Mouse (Mus musculus): Measurements from ENCODE around the gene Olfr201. TPM values are rescaled to one million over a fixed set of nuclear protein-coding genes. Genes with fewer than 3 reads are reported as not detected.

The Olfr201 gene
- polyA plus RNA-seq (2015; fragmentation: Illumina TruSeq; extraction: RNeasy Lipid Tissue Mini Kit (QIAGEN cat#74804); ENCODE audit: insufficient read depth, low read depth, low replicate concordance), result not detected

GRCm38 (mm10) chr16:59272532-59272931 lies at the start of gene Olfr201:
TSS of gene Olfr201 (minus strand) at chr16:59272632.

GRCm38 (mm10) chr16:59318148-59318547 lies 45.7 kb upstream of the Olfr201 start, which contains the start of gene Olfr204:
TSS of gene Olfr204 (minus strand) at chr16:59318248.

GRCm38 (mm10) chr16:59298581-59298980 lies 26.1 kb upstream of the Olfr201 start, which contains the start of gene Olfr203:
TSS of gene Olfr203 (plus strand) at chr16:59298881.

GRCm38 (mm10) chr16:59286693-59287092 lies 14.3 kb upstream of the Olfr201 start, which contains the start of gene Olfr202:
TSS of gene Olfr202 (minus strand) at chr16:59286793.

GRCm38 (mm10) chr16:59219667-59220066 lies 52.8 kb downstream of the Olfr201 start, which contains the start of gene Olfr199:
TSS of gene Olfr199 (minus strand) at chr16:59219767.

Other genes starting within 250 kb of the Olfr201 start
- gene Olfr186, start 242.3 kb downstream of the Olfr201 start, polyA plus RNA-seq (2015; fragmentation: Illumina TruSeq; extraction: RNeasy Lipid Tissue Mini Kit (QIAGEN cat#74804); ENCODE audit: insufficient read depth, low read depth, low replicate concordance), result not detected
- gene Olfr187, start 232.9 kb downstream of the Olfr201 start, polyA plus RNA-seq (2015; fragmentation: Illumina TruSeq; extraction: RNeasy Lipid Tissue Mini Kit (QIAGEN cat#74804); ENCODE audit: insufficient read depth, low read depth, low replicate concordance), result not detected
- gene Olfr190, start 194.6 kb downstream of the Olfr201 start, polyA plus RNA-seq (2015; fragmentation: Illumina TruSeq; extraction: RNeasy Lipid Tissue Mini Kit (QIAGEN cat#74804); ENCODE audit: insufficient read depth, low read depth, low replicate concordance), result not detected
- not detected for gene Olfr191, start 182.8 kb downstream of the Olfr201 start, polyA plus RNA-seq (2015; fragmentation: Illumina TruSeq; extraction: RNeasy Lipid Tissue Mini Kit (QIAGEN cat#74804); ENCODE audit: insufficient read depth, low read depth, low replicate concordance)
- not detected for gene Olfr193, start 160.8 kb downstream of the Olfr201 start, polyA plus RNA-seq (2015; fragmentation: Illumina TruSeq; extraction: RNeasy Lipid Tissue Mini Kit (QIAGEN cat#74804); ENCODE audit: insufficient read depth, low read depth, low replicate concordance)
- not detected for gene Olfr194, start 151.6 kb downstream of the Olfr201 start, polyA plus RNA-seq (2015; fragmentation: Illumina TruSeq; extraction: RNeasy Lipid Tissue Mini Kit (QIAGEN cat#74804); ENCODE audit: insufficient read depth, low read depth, low replicate concordance)
- gene Olfr195, start 125.6 kb downstream of the Olfr201 start, polyA plus RNA-seq (2015; fragmentation: Illumina TruSeq; extraction: RNeasy Lipid Tissue Mini Kit (QIAGEN cat#74804); ENCODE audit: insufficient read depth, low read depth, low replicate concordance), result not detected
- not detected for gene Olfr196, start 102.2 kb downstream of the Olfr201 start, polyA plus RNA-seq (2015; fragmentation: Illumina TruSeq; extraction: RNeasy Lipid Tissue Mini Kit (QIAGEN cat#74804); ENCODE audit: insufficient read depth, low read depth, low replicate concordance)
- not detected for gene Olfr198, start 69.1 kb downstream of the Olfr201 start, polyA plus RNA-seq (2015; fragmentation: Illumina TruSeq; extraction: RNeasy Lipid Tissue Mini Kit (QIAGEN cat#74804); ENCODE audit: insufficient read depth, low read depth, low replicate concordance)
- not detected for gene Olfr199, start 52.9 kb downstream of the Olfr201 start, polyA plus RNA-seq (2015; fragmentation: Illumina TruSeq; extraction: RNeasy Lipid Tissue Mini Kit (QIAGEN cat#74804); ENCODE audit: insufficient read depth, low read depth, low replicate concordance)
- not detected for gene Olfr202, start 14.2 kb upstream of the Olfr201 start, polyA plus RNA-seq (2015; fragmentation: Illumina TruSeq; extraction: RNeasy Lipid Tissue Mini Kit (QIAGEN cat#74804); ENCODE audit: insufficient read depth, low read depth, low replicate concordance)
- gene Olfr203, start 26.2 kb upstream of the Olfr201 start, polyA plus RNA-seq (2015; fragmentation: Illumina TruSeq; extraction: RNeasy Lipid Tissue Mini Kit (QIAGEN cat#74804); ENCODE audit: insufficient read depth, low read depth, low replicate concordance), result not detected
- not detected for gene Olfr204, start 45.6 kb upstream of the Olfr201 start, polyA plus RNA-seq (2015; fragmentation: Illumina TruSeq; extraction: RNeasy Lipid Tissue Mini Kit (QIAGEN cat#74804); ENCODE audit: insufficient read depth, low read depth, low replicate concordance)
- not detected for gene Olfr205, start 58.5 kb upstream of the Olfr201 start, polyA plus RNA-seq (2015; fragmentation: Illumina TruSeq; extraction: RNeasy Lipid Tissue Mini Kit (QIAGEN cat#74804); ENCODE audit: insufficient read depth, low read depth, low replicate concordance)
- not detected for gene Olfr206, start 76.6 kb upstream of the Olfr201 start, polyA plus RNA-seq (2015; fragmentation: Illumina TruSeq; extraction: RNeasy Lipid Tissue Mini Kit (QIAGEN cat#74804); ENCODE audit: insufficient read depth, low read depth, low replicate concordance)
- not detected for gene Olfr209, start 91.4 kb upstream of the Olfr201 start, polyA plus RNA-seq (2015; fragmentation: Illumina TruSeq; extraction: RNeasy Lipid Tissue Mini Kit (QIAGEN cat#74804); ENCODE audit: insufficient read depth, low read depth, low replicate concordance)
- gene Gabrr3, start 134.7 kb upstream of the Olfr201 start, polyA plus RNA-seq (2015; fragmentation: Illumina TruSeq; extraction: RNeasy Lipid Tissue Mini Kit (QIAGEN cat#74804); ENCODE audit: insufficient read depth, low read depth, low replicate concordance), result not detected
- 5.4 TPM for gene Riox2, start 199.1 kb upstream of the Olfr201 start, polyA plus RNA-seq (2015; fragmentation: Illumina TruSeq; extraction: RNeasy Lipid Tissue Mini Kit (QIAGEN cat#74804); ENCODE audit: insufficient read depth, low read depth, low replicate concordance)